Mouse (Mus musculus): ENCODE data around the gene Coa3. TPM values are rescaled to one million over a fixed set of nuclear protein-coding genes. Genes with fewer than 3 reads are reported as not detected.

Gene Coa3
- polyA plus RNA-seq, 1 experiment from 2014 or later, result 165 TPM

- peak overlapping the region; percentile 98; the same call in 1 of the 2 replicates for H3K4me2 ChIP-seq (replicated peaks)
- no peak overlapping the region for H3K9ac ChIP-seq
- no peak overlapping the region for H3K4me3 ChIP-seq (replicated peaks)
- H3K4me1 ChIP-seq, result peaks cover 57% of the 10 kb centered on the region
- H3K27me3 ChIP-seq, result peaks cover 43% of the 10 kb centered on the region
- H3K36me3 ChIP-seq, result peaks cover 1% of the 10 kb centered on the region
- no peak for ATAC-seq (ENCODE audit: insufficient number of reproducible peaks, low FRiP score, low TSS enrichment, low read depth)
- H3K27ac ChIP-seq (replicated peaks), result no peak overlapping the region
- WGBS, result 13% methylated on average over 32 of the region's 32 CpGs
- H3K9me3 ChIP-seq (replicated peaks), result no peaks in the 10 kb centered on the region
These were observed 15.6 kb downstream of the Coa3 start for GRCm38 (mm10) chr11:101263138-101263988.

DNA sequence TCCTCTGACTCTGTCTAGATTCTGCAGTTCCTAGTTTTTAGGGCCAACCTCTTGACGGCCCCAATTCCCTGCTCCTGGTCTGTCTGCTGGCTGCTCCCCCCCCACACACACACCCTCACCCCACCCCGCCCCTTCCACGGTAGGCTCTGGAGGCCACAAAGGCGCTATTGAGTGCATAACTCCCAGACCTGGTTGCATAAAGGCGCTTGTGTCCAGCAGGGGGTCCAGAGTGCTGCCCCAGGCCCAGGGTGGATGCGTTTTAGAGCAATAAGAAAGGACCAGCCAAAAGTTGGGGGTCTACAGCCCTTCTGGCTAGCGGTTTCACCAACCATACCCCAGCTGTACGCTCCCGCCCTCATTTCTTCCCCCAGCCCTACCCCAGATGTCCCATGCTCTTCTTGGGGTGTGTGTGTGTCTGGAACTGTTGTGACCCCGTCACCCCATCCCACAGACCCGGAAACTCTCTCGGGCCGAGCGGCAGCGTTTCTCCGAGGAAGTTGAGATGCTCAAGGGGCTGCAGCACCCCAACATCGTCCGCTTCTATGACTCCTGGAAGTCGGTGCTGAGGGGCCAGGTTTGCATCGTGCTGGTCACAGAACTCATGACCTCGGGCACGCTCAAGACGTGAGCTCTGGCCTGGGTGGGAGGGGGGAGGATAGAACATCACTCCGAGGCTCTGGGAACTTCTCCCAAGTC is 16.5 kb downstream of the Coa3 start:
- Histone ChIP-seq H3K9ac (no peak overlapping the region), H3K27me3 (peaks cover 43% of the 10 kb centered on the region), H3K4me2 (replicated peaks) (peak overlapping the region; percentile 98), H3K27ac (replicated peaks) (no peak overlapping the region), H3K4me3 (replicated peaks) (peak overlapping the region; percentile 65), H3K9me3 (replicated peaks) (no peaks in the 10 kb centered on the region), H3K36me3 (peaks cover 8% of the 10 kb centered on the region), H3K4me1 (peaks cover 61% of the 10 kb centered on the region)
- 5% methylated on average over 24 of the region's 24 CpGs for WGBS
- ATAC-seq (ENCODE audit: insufficient number of reproducible peaks, low FRiP score, low TSS enrichment, low read depth), result no peak

DNA sequence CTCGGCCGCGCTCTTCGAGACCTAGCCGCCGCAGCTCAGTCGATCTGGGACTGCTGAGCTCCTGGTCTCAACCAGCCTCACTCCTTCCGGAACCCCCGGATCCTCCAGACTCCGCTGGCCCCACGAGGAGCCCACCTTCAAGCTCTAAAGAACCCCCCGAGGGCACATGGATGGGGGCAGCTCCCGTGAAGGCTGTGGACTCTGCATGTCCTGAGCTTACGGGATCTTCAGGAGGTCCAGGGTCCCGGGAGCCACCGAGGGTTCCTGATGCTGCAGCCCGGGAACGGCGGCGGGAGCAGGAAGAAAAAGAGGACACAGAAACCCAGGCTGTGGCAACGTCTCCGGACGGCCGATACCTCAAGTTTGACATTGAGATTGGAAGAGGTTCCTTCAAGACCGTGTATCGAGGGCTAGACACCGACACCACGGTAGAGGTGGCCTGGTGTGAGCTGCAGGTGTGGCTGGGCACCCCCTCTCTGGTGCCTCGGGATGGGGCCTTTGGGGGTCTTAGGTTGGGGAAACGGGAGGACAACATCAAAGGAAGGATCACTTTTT is 18.0 kb downstream of the Coa3 start:
- Histone ChIP-seq H3K27ac (replicated peaks) (peak overlapping the region; percentile 81), H3K36me3 (peaks cover 15% of the 10 kb centered on the region), H3K4me3 (replicated peaks) (peak overlapping the region; percentile 65), H3K9me3 (replicated peaks) (no peaks in the 10 kb centered on the region), H3K4me2 (replicated peaks) (peak overlapping the region; percentile 98), H3K27me3 (peaks cover 36% of the 10 kb centered on the region), H3K4me1 (peaks cover 68% of the 10 kb centered on the region), H3K9ac (peak overlapping the region; percentile 58)
- 1% methylated on average over 30 of the region's 30 CpGs for WGBS
- ATAC-seq (ENCODE audit: insufficient number of reproducible peaks, low FRiP score, low TSS enrichment, low read depth), result no peak; the same call in 1 of the 2 replicates

DNA sequence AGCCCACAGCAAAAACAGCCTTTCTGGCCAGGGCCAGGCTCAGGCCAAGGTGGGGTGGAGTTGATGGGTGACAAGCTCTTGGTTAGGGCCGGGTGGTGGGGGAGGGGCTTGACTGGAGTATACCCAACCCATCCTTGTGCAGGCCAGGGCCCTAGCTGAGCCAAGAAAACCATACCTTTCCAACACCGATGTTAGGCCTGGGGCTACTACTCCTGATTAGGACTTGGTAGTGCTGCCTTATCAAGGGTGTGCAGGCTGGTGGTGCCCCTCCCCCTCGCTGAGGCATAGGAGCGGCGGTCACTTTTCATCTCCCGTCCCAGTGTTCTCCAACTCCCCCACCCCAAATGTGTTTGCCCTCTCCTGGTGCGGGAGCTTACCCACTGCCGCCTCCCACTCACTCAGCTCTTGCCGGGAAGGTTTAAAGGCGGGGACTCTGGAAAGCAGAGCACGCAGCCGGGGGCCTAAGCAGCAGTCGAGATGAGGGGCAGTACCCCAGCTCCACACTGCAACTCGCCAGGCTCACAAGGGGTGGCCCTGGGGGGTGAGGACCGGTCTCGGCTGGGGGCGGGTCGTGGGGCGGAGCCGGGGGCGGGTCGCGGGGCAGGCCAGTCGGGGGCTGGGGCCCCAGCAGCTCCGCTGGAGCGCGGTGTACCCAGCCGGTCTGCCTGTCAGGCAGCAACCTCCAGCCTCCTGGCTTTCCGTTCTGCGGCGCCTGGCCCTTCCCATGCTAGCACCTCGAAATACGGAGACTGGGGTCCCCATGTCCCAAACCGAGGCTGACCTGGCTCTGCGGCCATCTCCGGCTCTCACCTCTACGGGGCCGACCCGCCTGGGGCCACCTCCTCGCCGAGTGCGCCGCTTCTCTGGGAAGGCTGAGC is 18.7 kb downstream of the Coa3 start, which contains the start of gene Wnk4:
TSS of gene Wnk4 (plus strand) at position 620 of the 878 bp plus-strand sequence.
- peak within 1 kb of the TSS; percentile 81 for H3K27ac ChIP-seq (replicated peaks)
- peaks cover 66% of the 10 kb centered on the region for H3K4me1 ChIP-seq
- H3K9me3 ChIP-seq (replicated peaks), result no peaks in the 10 kb centered on the region
- peak; percentile 87 for ATAC-seq (ENCODE audit: insufficient number of reproducible peaks, low FRiP score, low TSS enrichment, low read depth)
- peaks cover 16% of the 10 kb centered on the region for H3K36me3 ChIP-seq
- H3K9ac ChIP-seq, result peak within 1 kb of the TSS; percentile 58
- peaks cover 32% of the 10 kb centered on the region for H3K27me3 ChIP-seq
- H3K4me3 ChIP-seq (replicated peaks), result peak within 1 kb of the TSS; percentile 65
- peak within 1 kb of the TSS; percentile 98 for H3K4me2 ChIP-seq (replicated peaks)
- WGBS, result under 1% methylated on average over 43 of the region's 43 CpGs

DNA sequence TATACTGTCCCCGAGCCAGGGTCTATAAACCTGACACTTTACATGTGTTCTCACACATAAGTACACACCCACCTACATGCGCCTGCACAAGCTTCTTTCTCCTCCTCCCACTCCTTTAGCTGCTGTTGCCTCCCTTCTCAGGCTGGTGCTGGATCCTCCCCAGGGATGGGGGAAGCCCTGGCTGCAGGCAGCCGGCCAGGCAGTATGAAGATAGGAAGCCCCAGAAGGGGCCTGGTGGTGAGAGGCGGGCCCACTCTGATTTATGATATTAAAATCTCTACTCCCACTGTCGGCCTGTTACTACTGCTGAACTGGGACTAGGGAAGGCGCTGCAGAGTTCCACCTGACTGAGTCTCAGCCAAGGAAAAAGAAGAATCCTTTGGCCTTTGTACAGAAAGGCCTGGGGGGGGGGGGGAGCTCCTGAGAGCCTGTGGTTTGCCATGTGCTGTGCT is 19.6 kb downstream of the Coa3 start:
- peak overlapping the region; percentile 81 for H3K27ac ChIP-seq (replicated peaks)
- no peak for ATAC-seq (ENCODE audit: insufficient number of reproducible peaks, low FRiP score, low TSS enrichment, low read depth)

GRCm38 (mm10) chr11:101255826-101256775 is 22.8 kb downstream of the Coa3 start:
- Histone ChIP-seq H3K4me3 (replicated peaks) (no peak overlapping the region), H3K27ac (replicated peaks) (no peak overlapping the region), H3K4me1 (peaks cover 47% of the 10 kb centered on the region), H3K9me3 (replicated peaks) (no peaks in the 10 kb centered on the region), H3K36me3 (peaks cover 16% of the 10 kb centered on the region), H3K9ac (no peak overlapping the region), H3K27me3 (no peaks in the 10 kb centered on the region), H3K4me2 (replicated peaks) (no peak overlapping the region)
- ATAC-seq (ENCODE audit: insufficient number of reproducible peaks, low FRiP score, low TSS enrichment, low read depth), result no peak
- WGBS, result 88% methylated on average over 13 of the region's 13 CpGs

More for the DNA sequence above, 19.6 kb downstream of the Coa3 start:
- Histone ChIP-seq H3K4me3 (replicated peaks) (peak overlapping the region; percentile 65; the same call in 1 of the 2 replicates), H3K4me2 (replicated peaks) (peak overlapping the region; percentile 98), H3K9ac (no peak overlapping the region), H3K36me3 (peaks cover 16% of the 10 kb centered on the region), H3K9me3 (replicated peaks) (no peaks in the 10 kb centered on the region), H3K4me1 (peaks cover 64% of the 10 kb centered on the region), H3K27me3 (peaks cover 25% of the 10 kb centered on the region)
- WGBS, result 28% methylated on average over 6 of the region's 6 CpGs

- under 1% methylated on average over 40 of the region's 40 CpGs for WGBS
- Histone ChIP-seq H3K9me3 (replicated peaks) (no peaks in the 10 kb centered on the region), H3K4me1 (peaks cover 28% of the 10 kb centered on the region), H3K4me3 (replicated peaks) (peak within 1 kb of the TSS; percentile 90), H3K4me2 (replicated peaks) (peak within 1 kb of the TSS; percentile 88), H3K36me3 (peaks cover 16% of the 10 kb centered on the region), H3K27me3 (no peaks in the 10 kb centered on the region), H3K9ac (peak within 1 kb of the TSS; percentile 87), H3K27ac (replicated peaks) (peak within 1 kb of the TSS; percentile 95)
- peak; percentile 54; the same call in 1 of the 2 replicates for ATAC-seq (ENCODE audit: insufficient number of reproducible peaks, low FRiP score, low TSS enrichment, low read depth)
These were observed 25.1 kb downstream of the Coa3 start, which contains the start of gene Vps25 for GRCm38 (mm10) chr11:101253613-101254389. Gene Vps25, plus strand, starts transcription at chr11:101253707.

GRCm38 (mm10) chr11:101252941-101253340 is 26.0 kb downstream of the Coa3 start:
- H3K4me2 ChIP-seq (replicated peaks), result peak overlapping the region; percentile 88
- WGBS, result 4% methylated on average over 7 of the region's 7 CpGs

GRCm38 (mm10) chr11:101251031-101251430 is 27.9 kb downstream of the Coa3 start:
- peaks cover 3% of the 10 kb centered on the region; the same call in 1 of the 2 replicates for H3K36me3 ChIP-seq
- H3K27me3 ChIP-seq, result 0 out of 2 replicates have a peak, but pooled peaks cover 9% of the 10 kb centered on the region
- no peak overlapping the region for H3K4me3 ChIP-seq (replicated peaks)
- no peak overlapping the region for H3K27ac ChIP-seq (replicated peaks)
- no peak overlapping the region for H3K4me2 ChIP-seq (replicated peaks)
- no peaks in the 10 kb centered on the region for H3K9me3 ChIP-seq (replicated peaks)
- no peak for ATAC-seq (ENCODE audit: insufficient number of reproducible peaks, low FRiP score, low TSS enrichment, low read depth)
- H3K4me1 ChIP-seq, result peaks cover 37% of the 10 kb centered on the region
- no peak overlapping the region for H3K9ac ChIP-seq
- 70% methylated on average over 2 of the region's 2 CpGs for WGBS

More at GRCm38 (mm10) chr11:101252941-101253340, 26.0 kb downstream of the Coa3 start:
- Histone ChIP-seq H3K9ac (peak overlapping the region; percentile 87; the same call in 1 of the 2 replicates), H3K27ac (replicated peaks) (peak overlapping the region; percentile 95), H3K4me1 (peaks cover 26% of the 10 kb centered on the region), H3K36me3 (peaks cover 11% of the 10 kb centered on the region; the same call in 1 of the 2 replicates), H3K4me3 (replicated peaks) (peak overlapping the region; percentile 90), H3K9me3 (replicated peaks) (no peaks in the 10 kb centered on the region), H3K27me3 (0 out of 2 replicates have a peak, but pooled peaks cover under 1% of the 10 kb centered on the region)
- ATAC-seq (ENCODE audit: insufficient number of reproducible peaks, low FRiP score, low TSS enrichment, low read depth), result no peak
